Mouse (Mus musculus): ENCODE data around the gene Tigd3.

GRCm38 (mm10) chr19:5843781-5844691, 49.9 kb downstream of the Tigd3 start:
- TF ChIP-seq TBP (IDR thresholded peaks at IDR 0.05; ENCODE audit: low read depth, low read length) (no peak), HCFC1 (IDR thresholded peaks at IDR 0.05; ENCODE audit: low read depth, low read length) (no peak), POLR2AphosphoS2 (IDR thresholded peaks at IDR 0.05; ENCODE audit: low read length) (no peak), CTCF (IDR thresholded peaks at IDR 0.05 in 2 of 3, conservative IDR thresholded peaks at IDR 0.05 in 1 of 3; ENCODE audit: control insufficient read depth in 1 of 3, insufficient read depth in 1 of 3, low read depth in 2 of 3, low read length in 3 of 3, poor library complexity in 1 of 3, severe bottlenecking in 1 of 3) (no peak), POLR2A (IDR thresholded peaks at IDR 0.05; ENCODE audit: control insufficient read depth in 1 of 2, insufficient read depth in 1 of 2, low read depth in 1 of 2, low read length in 2 of 2, poor library complexity in 1 of 2) (peak; percentile 13 to 49; a peak in 1 of 4 replicates), EP300 (IDR thresholded peaks at IDR 0.05; ENCODE audit: low read depth in 1 of 2, low read length in 2 of 2) (no peak; a peak in 1 of 4 replicates), ZNF384 (IDR thresholded peaks at IDR 0.05; ENCODE audit: low read depth, low read length) (no peak), CHD1 (IDR thresholded peaks at IDR 0.05; ENCODE audit: low read depth, low read length) (peak; percentile 77), MAFK (IDR thresholded peaks at IDR 0.05; ENCODE audit: borderline replicate concordance, low read depth, low read length) (no peak)

Measured in MEL (cell line).